Mouse (Mus musculus): ENCODE data around the gene Ndel1.

DNA sequence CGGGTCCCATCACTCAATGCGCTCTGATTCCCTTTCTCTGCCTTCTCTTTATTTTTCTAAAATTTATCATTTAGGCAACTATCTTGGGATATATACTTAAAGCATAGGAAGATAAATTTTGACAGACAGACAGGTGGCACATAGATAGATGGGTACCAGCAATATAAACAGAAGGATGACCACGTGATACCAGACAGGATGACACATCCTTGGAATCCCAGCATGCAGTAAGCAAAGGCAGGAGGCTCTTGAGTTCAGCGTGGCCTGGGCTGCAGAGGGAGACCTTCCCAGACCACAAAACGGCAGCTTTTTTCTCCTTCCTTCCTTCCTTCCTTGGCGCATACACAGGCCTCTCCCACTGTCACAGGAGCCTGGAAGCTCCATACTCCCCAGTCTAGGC lies 26.2 kb upstream of the Ndel1 start:
- TF ChIP-seq POLR2A (IDR thresholded peaks at IDR 0.05; ENCODE audit: extremely low read depth, insufficient read depth, low read length) (no peak), CTCF (IDR thresholded peaks at IDR 0.05; ENCODE audit: low read depth, low read length) (no peak)
